Mouse (Mus musculus): ENCODE measurements at regions not wholly inside any gene's neighbourhood (a gene's known extent, or its start where the extent isn't known, plus 50 kb on each side); places are given as distances from the start of the nearest gene placed in this dataset.

DNA sequence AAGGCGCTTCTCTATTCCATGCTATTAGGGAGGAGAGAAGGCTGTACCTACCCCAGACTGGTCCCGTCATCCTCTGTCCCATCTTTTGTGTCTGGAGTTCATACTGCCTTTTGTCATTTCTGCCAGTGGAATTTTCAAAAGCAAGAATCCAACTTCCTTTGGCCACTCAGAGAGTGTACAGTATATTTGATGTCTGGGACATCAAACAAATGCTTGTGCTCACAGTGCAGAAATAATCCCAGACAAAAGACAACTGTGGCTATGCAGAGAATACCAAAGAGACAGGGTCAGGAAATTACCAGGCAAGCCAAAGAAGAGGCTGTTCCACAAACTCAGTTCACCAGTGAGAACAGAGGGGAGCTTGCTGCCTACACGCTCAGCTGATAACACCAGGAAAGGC lies 291.9 kb upstream of the Tle4 start:
- no peak for DNase-seq

DNA sequence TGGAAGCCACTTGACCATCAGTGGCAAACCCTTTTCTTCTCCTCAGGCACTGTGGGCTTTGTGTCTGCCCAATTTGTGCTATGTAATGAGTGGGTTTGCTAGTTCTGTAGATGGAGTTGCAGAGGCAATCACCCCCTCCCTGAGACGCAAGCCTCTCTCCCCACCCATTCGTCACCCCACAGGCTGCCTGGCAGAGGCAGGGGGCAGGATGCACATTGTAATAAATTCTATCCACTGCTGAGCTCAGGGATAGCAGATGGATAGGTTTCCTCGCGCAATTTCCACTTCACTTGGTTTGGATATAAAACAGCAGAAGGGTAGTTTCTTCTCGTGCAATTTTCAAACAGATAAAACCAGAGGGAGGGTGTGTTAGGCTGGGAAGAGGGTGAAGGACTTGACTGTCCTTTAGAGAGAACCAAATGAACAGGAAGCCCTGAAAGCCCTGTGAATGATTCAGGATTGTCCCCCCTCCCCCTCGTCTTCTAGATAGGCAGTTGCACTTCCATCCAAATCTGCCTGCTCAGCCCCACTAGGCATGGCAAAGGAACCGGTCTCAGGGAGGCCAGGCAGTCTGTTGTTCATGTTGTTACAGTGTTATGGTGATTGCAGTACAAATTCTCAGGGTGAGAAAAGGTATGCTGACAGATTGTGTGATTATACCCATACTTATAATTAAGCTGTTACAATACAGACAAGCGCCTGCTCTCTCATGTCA lies 286.0 kb upstream of the Tle4 start:
- no peak for DNase-seq

- no peak for DNase-seq
These were observed 283.0 kb upstream of the Tle4 start for GRCm38 (mm10) chr19:14880818-14881217.

GRCm38 (mm10) chr19:14873986-14874385 lies 276.1 kb upstream of the Tle4 start:
- no peak for DNase-seq

GRCm38 (mm10) chr19:14871178-14871867 lies 273.5 kb upstream of the Tle4 start:
- peak; percentile 18 to 20 for DNase-seq

DNA sequence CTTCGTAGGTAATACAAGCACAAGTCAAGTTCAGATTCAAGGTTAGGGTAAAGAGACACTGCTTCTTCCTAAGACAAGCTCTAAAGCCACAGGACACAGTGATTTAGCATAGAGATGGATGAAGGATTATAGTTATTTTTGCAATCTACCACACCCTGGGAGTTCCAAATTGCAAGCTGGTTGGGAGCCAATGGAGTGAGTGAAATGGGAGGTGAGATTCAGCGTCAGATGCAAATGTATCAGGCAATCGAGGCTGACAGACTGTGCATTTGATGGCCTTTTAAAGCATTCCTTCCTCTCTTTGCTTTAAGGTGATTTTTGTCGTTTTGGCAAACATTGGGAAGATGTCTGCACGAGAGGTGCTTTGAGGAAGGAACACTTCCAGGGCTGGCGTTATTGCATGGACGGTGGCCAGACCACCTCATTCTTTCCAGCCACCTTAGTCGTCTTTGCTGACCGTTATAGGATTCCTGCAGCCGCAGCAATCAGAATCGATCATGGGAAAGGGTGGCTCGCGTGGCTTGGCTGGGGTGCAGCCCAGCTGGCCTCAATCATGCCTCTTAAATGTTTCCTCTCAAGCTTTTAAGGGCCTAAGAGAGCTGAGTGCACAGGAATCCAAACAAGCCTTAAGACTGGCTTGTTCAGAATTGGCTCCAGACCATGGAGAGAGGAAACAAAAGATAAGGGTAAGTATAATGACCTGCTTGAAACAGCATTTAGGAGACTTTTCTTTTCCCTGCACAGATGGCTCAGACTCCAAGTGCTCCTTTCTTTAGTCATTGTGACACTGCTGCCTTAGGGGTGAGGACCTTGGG lies 265.0 kb upstream of the Tle4 start:
- no peak for DNase-seq

- DNase-seq: no peak
These were observed 257.2 kb upstream of the Tle4 start for GRCm38 (mm10) chr19:14855036-14855435.

DNA sequence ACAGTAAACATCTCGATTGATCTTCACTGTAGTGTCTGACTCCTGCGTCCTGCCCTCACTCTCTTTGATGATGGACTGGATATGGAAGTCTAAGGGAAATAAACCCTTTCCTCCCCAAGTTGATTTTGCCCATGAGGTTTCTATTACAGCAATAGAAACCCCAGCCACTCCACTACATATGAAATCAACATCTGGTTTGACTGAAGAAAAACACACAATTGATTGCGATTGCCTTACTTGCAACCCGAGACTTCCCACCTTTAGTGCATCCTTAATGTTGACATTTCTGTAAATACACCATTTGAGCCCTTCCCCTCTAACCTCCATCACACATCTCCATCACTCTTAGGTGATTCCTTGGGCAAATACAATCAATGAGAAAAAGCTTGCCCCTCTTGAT lies 255.6 kb upstream of the Tle4 start:
- DNase-seq: no peak

GRCm38 (mm10) chr19:14849561-14849960 lies 251.7 kb upstream of the Tle4 start:
- DNase-seq: no peak

DNA sequence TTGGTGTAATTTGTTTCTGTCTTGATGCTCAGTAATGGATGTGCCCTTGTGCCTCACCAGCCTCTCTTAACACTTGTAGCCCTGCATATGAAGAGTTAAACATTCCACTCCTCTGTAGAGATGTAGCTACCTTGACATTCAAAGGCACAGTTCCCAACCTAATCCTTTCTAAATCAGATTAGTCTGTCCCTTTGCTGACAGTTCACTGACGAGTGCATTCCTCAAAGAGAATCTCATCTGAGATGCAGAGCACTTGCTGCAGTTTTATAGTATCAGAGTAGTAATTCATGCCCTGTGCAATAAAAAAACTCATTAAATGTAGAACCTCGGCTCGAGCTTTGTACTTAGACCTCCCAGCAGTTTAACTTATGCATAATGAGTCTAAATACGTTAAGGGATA lies 249.3 kb upstream of the Tle4 start:
- DNase-seq: no peak

DNA sequence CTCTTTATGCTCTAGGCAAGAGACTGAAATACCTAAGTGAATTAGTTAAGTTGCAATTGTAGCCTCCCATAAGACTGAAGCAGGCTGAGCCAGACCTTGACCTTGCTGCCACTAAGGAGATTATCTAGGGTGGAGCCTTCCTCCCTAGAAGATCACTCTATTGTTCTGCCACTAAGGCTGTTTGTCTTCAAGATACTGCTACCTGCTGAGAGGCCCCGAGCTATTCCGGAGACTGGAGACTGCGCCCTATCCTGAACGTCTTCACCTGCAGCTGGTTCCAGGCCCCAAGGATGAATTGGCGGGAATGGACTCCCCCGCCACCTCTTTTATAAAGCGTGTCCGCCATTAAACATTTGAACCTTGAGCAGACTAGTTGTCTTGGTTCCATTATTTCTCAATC lies 237.8 kb upstream of the Tle4 start:
- no peak for DNase-seq

DNA sequence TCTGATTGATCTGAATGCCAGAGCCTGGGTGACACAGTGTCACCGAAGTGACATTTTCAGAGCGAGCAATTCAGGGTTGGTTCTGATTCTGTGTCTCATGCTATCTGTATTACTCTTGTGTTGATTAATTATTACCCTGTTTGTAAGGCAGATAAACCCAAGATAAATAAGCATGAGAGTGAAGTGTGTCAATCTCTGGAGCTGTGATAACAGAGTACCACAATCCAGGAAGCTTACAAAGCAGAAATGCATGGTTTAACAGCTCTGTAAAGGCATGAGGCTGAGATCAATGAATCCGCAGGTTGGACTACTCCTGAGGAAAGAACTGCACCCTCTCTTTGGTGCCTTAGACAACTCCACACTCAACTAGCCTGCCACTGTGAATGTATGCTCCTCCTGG lies 218.5 kb upstream of the Tle4 start:
- no peak for DNase-seq

DNA sequence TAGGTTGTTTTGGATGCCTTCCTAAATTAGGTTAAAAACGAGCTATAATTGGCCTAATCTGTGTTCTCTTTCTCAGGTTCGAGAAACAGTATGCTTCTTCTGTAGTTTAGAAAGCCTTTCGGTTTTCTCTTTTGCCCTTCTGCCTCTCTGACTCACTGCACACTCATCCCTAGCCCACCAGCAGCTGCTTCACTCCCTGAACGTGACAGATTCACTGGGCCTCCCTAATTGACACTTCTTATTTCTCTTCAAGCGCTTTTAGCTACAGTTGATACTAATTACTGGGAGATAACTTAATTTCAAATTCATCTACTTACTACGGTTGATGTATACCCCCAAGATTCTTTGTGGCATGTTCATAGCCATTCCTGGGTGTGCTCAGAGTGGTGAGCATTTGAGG lies 208.9 kb upstream of the Tle4 start:
- no peak for DNase-seq

- no peak for DNase-seq
These were observed 205.2 kb upstream of the Tle4 start for GRCm38 (mm10) chr19:14802909-14803650.

DNA sequence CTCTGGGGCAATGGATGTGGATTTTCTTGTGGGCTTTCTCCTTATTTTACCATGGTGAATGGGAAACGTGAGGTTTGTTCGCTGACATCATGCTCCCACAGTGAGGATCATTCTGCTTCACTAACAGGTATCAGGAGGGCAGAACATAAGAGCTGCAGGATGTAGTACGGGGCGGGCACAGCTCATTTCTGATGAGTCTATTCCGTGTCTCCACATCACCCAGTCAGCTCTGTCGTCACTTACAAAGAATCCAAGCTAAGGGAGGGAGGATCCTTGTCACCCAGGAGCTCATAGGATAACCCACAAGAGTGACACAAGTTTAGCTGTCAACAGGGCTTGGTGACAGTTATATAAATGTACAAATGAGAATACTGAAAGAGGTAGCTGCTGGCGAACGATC lies 203.8 kb upstream of the Tle4 start:
- DNase-seq: no peak

- no peak for DNase-seq
These were observed 201.2 kb upstream of the Tle4 start for GRCm38 (mm10) chr19:14799002-14799401.

DNA sequence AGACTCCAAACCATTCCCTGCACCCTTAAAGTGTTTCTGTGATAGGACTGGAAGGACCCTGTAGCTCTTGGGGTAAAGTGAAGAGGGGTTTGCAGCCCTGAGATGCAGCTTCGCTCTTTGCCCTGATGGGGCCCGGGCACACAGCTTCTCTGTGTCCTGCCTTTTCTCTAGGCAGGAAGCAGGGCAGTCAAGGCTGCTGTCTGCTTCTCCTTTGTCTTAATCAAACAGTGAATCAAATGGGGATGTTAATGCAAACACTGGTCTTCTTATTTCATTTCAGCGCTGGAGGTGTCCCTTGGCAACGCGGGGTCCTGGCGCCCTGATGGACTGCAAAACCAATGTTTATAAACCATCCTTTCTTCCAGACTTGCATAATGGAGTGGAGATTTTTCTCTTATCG lies 200.6 kb upstream of the Tle4 start:
- DNase-seq: no peak

GRCm38 (mm10) chr19:14795910-14796309 lies 198.1 kb upstream of the Tle4 start:
- no peak for DNase-seq

- no peak for DNase-seq
These were observed 192.1 kb upstream of the Tle4 start for GRCm38 (mm10) chr19:14789992-14790391.

DNA sequence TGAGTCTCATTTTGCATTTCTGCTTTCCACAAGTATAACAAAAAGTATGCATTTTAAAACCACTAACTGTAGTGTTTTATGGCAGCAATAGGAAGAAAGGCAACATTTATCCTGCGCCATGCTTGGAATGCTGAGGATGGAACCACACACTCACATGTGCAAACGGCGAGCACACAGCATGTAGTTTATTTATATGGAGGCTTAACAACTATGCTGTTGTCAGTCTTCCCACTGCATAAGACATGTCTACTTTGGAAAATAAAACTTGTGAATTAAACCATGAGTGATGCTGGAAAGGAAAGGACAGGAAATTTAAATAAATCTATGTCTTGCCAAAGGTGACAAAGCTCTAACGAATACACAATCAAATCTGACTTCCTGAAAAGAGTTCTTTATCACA lies 190.8 kb upstream of the Tle4 start:
- DNase-seq: no peak

GRCm38 (mm10) chr19:14786868-14787267 lies 189.0 kb upstream of the Tle4 start:
- no peak for DNase-seq

- no peak for DNase-seq
These were observed 187.8 kb upstream of the Tle4 start for GRCm38 (mm10) chr19:14785661-14786060.

DNA sequence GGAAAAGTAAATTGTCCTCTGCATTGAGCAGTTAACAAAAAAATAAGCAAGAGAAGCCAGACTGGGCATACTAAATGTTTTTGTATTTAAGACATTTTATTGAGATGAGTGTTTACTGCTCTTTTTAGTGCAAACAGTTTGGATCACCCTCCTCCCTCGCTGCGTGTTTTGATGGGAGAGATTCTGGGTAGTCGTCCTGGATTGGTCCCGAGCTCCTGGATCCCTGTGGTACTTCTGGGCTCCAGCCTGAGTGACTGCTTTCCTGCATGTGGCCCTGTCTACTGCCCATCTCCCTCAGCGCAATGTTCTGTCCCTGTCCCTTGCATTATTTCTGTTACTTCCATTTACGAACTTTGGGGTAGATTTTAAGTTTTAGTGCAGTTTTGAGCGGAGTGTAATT lies 179.9 kb upstream of the Tle4 start:
- DNase-seq: no peak
